8 mouse cellular contexts compared by ENCODE assay signal in the genomic region with DNA sequence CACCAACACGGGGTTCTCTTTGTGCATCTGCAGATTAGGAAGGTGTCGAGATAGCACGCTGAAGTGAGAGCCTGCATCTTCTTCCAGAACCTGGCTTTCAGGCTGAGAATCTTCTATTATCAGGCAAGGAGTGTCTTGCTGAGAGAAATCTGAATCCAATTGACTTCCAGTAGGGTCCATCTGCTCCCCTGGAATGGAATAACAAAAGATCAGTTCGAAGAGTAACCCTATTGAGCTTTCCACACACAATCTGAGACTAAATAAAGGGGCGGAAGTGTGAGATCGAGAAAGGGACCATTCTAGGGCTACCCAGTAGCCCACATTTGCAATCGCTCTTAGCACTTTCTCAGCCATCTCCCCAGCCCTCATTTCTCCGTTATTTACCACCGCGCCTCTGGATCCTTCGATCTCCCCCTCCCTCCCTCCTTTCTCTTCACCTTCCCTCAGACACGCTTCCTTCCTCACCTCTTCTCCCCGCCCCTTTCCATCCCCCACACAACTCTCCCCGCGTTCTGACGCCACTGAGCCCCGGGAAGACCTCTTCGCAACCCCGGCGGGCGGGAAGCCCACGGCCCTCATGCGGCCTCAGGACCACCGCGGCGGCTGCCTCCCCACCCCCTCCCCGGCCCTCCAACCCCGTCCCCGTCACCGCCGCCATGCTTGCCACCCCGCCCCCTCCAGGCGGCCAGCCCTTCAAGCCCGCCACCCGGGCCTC. TPM values are rescaled to one million over a fixed set of nuclear protein-coding genes. Genes with fewer than 3 reads are reported as not detected.
DNase-seq lines count a peak whose midpoint lies in the region; ATAC-seq and TF ChIP-seq lines count a peak whose summit lies in the region.

No protein-coding gene starts in this region.

- no peaks in the 10 kb centered on the region for H3K27me3 ChIP-seq in heart, postnatal 0 days (ENCODE audit: control insufficient read depth, insufficient read depth, low read length)

- peak; percentile 68 for ATAC-seq in heart, postnatal 0 days (ENCODE audit: insufficient read depth, low read depth)
- ATAC-seq in megakaryocyte progenitor cell, adult 5-6 weeks (replicated peaks; ENCODE audit: poor library complexity): 0 out of 2 replicates have a peak, but pooled peaks have one; percentile 12

- peak overlapping the region; percentile 66 for H3K4me2 ChIP-seq in heart, postnatal 0 days (ENCODE audit: low read depth, low read length)

- peak overlapping the region; percentile 71 for H3K9ac ChIP-seq in heart, postnatal 0 days (replicated peaks; ENCODE audit: low read depth, low read length)

- no peak for TF ChIP-seq CTCF in left cerebral cortex, adult 2 months (IDR thresholded peaks at IDR 0.05)
- no peak for TF ChIP-seq CTCF in brain, embryonic 14.5 days (IDR thresholded peaks at IDR 0.05; ENCODE audit: borderline replicate concordance, extremely low read depth, insufficient read depth, insufficient read length)
- no peak for TF ChIP-seq CTCF in heart, postnatal 0 days (IDR thresholded peaks at IDR 0.05; ENCODE audit: low read depth)

- WGBS in heart, postnatal 0 days: 1% methylated on average over 29 of the region's 35 CpGs

- H3K4me3 ChIP-seq in left cerebral cortex, adult 2 months: peak overlapping the region; percentile 79
- H3K4me3 ChIP-seq in heart, postnatal 0 days (ENCODE audit: low read depth, low read length): peak overlapping the region; percentile 90

- peaks cover 12% of the 10 kb centered on the region; the same call in 1 of the 2 replicates for H3K4me1 ChIP-seq in heart, postnatal 0 days (ENCODE audit: control insufficient read depth, insufficient read depth)

- TF ChIP-seq EP300 in heart, postnatal 0 days (IDR thresholded peaks at IDR 0.05; ENCODE audit: low read depth): no peak

- TF ChIP-seq POLR2A in brain, embryonic 14.5 days (IDR thresholded peaks at IDR 0.05; ENCODE audit: borderline replicate concordance, extremely low read depth, insufficient read depth, insufficient read length, poor library complexity, severe bottlenecking): no peak

- peaks cover 22% of the 10 kb centered on the region for H3K36me3 ChIP-seq in heart, postnatal 0 days (replicated peaks; ENCODE audit: control insufficient read depth, insufficient read depth, low read length)

- no peaks in the 10 kb centered on the region for H3K9me3 ChIP-seq in heart, postnatal 0 days (replicated peaks; ENCODE audit: control insufficient read depth, low read length)

- peak overlapping the region; percentile 93 for H3K27ac ChIP-seq in left cerebral cortex, adult 2 months
- peak overlapping the region; percentile 36; the same call in 1 of the 2 replicates for H3K27ac ChIP-seq in heart, postnatal 0 days (ENCODE audit: low read depth)

- intact Hi-C loops in left cerebral cortex, adult 2 months (cut with DNase I): no loop called here

- DNase-seq in left cerebral cortex, adult 2 months (ENCODE audit: extremely low spot score in 1 of 2, low spot score in 2 of 2): no peak
- no peak for DNase-seq in left cerebral cortex, adult 11 months (ENCODE audit: low spot score)
- peak; percentile 47 for DNase-seq in brain, embryonic 14.5 days (ENCODE audit: low read depth)
- DNase-seq in heart, postnatal 0 days (ENCODE audit: low spot score): no peak
- no peak for DNase-seq in urinary bladder, postnatal 4 days (ENCODE audit: low spot score in 2 of 2)
- DNase-seq in gastrocnemius, postnatal 25 days: no peak
- DNase-seq in thymus, postnatal 0 days (ENCODE audit: low spot score): no peak

RNA-seq across cellular contexts. Expression of a gene that starts 0.5 kb away (rescaled TPM):
- 100 to 1,000 TPM; 148 to 170 TPM for total RNA-seq in left cerebral cortex, adult 2 months (2021)
- polyA plus RNA-seq in brain, embryonic 14.5 days (2012; rRNA removed): 142 and 175 TPM in 2 replicates
- 74.4 and 79.6 TPM in 2 replicates for total RNA-seq in heart, postnatal 0 days (2014; rRNA removed; ENCODE audit: low replicate concordance)
- 18.5 and 20.3 TPM in 2 replicates for polyA plus RNA-seq in heart, postnatal 0 days (2015; fragmentation: Nextera tagmentation; extraction: Ambion mirVana)
- total RNA-seq in megakaryocyte progenitor cell, adult 5-6 weeks (2015): 17.9 and 21.5 TPM in 2 replicates
- 35.9 and 36.2 TPM in 2 replicates for total RNA-seq in megakaryocyte progenitor cell, adult 5-6 weeks (2017)
- total RNA-seq in gastrocnemius, postnatal 25 days (2021): 10 to 100 TPM; 13.5 to 16.4 TPM
- polyA plus RNA-seq in thymus, postnatal 0 days (2015; fragmentation: Nextera tagmentation; extraction: Ambion mirVana): 23.0 and 24.3 TPM in 2 replicates

RNA-seq across cellular contexts. Expression of a gene that starts 18.7 kb away (rescaled TPM):
- total RNA-seq in left cerebral cortex, adult 2 months (2021): 100 to 1,000 TPM; 610 to 673 TPM
- polyA plus RNA-seq in brain, embryonic 14.5 days (2012; rRNA removed): 13.7 and 23.4 TPM in 2 replicates
- 14.5 and 24.9 TPM in 2 replicates for total RNA-seq in heart, postnatal 0 days (2014; rRNA removed; ENCODE audit: low replicate concordance)
- polyA plus RNA-seq in heart, postnatal 0 days (2015; fragmentation: Nextera tagmentation; extraction: Ambion mirVana): 3.7 and 4.8 TPM in 2 replicates
- total RNA-seq in megakaryocyte progenitor cell, adult 5-6 weeks (2015): 0.10 TPM in 1 of 2 replicates, not detected in the other
- total RNA-seq in megakaryocyte progenitor cell, adult 5-6 weeks (2017): not detected in 2 replicates
- total RNA-seq in gastrocnemius, postnatal 25 days (2021): 1 to 10 TPM; 7.0 to 7.8 TPM
- polyA plus RNA-seq in thymus, postnatal 0 days (2015; fragmentation: Nextera tagmentation; extraction: Ambion mirVana): 0.28 and 0.39 TPM in 2 replicates

Comparison
In these comparisons a context has a peak if more than half of its experiments do, and no peak if none do; other contexts are left out.
1. RNA of a gene that starts 18.7 kb away (total RNA-seq): 610 to 673 TPM in left cerebral cortex, adult 2 months; 14.5 to 24.9 TPM in heart, postnatal 0 days, 7.0 to 7.8 TPM in gastrocnemius, postnatal 25 days and 0.10 TPM in megakaryocyte progenitor cell, adult 5-6 weeks; every median in the first group is over 10 times any median in the second.